Mouse (Mus musculus): Measurements from ENCODE around the gene Fndc4.

Gene Fndc4

DNA sequence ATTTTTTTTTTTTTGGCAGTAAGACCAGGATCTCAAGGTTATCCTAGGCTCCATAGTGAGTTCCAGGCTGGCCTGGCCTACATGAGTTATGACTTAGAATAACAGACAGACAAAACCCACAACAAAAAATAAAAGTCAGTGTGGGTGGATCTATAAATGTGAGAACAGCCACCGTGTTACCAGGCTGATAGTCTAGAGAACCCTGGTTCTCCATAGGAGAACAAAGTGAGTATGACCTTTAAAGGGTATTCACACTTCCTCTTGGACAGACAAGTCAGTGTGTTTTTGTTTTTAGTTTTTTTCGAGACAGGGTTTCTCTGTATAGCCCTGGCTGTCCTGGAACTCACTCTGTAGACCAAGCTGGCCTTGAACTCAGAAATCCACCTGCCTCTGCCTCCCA lies 39.9 kb downstream of the Fndc4 start:
- no peak for DNase-seq

DNA sequence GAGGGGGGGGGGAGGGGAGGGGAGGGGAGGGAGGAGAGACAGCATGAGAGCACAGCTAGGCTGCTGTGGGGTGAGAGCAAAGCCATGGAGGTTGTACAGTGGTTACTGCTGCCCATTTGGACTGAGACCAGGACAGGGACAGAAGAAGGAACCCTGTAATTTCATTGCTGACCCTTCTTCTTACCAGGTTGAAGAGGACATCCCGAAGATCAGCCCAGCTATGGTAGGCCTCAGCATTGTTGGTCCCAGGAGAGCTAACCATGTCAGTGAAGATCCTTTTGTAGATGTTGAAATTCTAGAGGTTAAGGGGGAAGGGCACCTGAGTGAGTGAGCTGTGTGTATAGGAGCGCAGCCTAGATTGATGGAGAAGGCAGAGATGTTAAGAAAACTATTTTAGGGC lies 40.5 kb downstream of the Fndc4 start:
- DNase-seq, result no peak

DNA sequence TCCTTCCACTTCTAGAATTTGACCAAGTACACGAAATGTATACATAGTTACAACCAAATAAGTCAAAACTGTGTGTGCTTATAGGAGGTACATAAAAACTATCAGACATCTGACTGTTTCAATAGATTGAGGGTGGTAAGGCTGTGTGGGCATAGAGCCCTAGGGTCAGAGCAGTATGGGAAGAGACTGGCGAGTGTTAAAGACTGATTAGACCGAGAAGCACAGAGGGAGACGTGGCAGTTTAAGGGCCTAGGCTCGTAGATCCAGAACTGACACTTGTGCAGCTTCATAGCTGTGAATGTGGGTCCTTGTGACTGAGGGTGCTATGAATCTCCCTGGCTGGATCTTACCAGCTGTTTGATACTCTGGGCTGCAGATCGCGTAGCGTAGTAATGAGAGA lies 41.0 kb downstream of the Fndc4 start:
- no peak for DNase-seq

DNA sequence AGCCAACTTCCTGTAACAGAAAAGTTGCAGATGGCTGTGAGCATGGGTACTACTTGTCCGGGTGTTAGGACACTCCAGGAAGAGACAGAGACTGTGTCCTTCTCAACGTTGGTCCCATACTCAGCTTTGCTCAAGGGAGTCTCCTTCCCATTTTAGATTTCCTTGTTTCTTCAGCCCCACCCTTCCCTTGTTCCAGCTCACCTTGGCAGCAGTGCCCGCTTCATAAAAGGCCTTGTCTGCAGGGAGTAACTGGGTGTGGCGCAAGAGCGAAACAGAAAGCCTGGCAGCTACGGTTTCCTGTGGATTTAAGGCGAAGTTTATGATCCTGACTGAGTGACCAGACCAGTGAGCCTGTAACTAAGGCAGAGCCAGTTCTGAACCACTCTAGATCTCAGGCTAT lies 41.4 kb downstream of the Fndc4 start:
- no peak for DNase-seq

DNA sequence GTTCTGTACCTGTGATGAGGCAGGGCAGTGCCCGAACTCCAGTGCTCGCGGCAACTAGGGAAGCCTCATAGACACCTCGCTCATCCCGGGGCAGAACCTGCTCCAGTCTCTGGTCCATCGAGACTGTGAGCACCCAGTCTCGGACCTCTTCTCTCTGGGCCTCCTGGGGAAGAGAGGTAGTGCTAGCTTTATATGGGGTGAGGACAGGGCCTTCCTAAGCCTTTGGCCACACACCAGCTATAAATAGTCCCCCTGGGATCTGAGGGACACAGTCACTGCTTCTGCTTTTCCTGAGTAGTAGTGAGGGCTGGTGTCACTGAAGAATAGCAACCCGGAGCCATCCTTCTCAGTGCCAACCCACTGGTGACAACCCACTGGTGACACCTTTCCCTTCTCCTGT lies 42.1 kb downstream of the Fndc4 start:
- DNase-seq, result no peak

DNA sequence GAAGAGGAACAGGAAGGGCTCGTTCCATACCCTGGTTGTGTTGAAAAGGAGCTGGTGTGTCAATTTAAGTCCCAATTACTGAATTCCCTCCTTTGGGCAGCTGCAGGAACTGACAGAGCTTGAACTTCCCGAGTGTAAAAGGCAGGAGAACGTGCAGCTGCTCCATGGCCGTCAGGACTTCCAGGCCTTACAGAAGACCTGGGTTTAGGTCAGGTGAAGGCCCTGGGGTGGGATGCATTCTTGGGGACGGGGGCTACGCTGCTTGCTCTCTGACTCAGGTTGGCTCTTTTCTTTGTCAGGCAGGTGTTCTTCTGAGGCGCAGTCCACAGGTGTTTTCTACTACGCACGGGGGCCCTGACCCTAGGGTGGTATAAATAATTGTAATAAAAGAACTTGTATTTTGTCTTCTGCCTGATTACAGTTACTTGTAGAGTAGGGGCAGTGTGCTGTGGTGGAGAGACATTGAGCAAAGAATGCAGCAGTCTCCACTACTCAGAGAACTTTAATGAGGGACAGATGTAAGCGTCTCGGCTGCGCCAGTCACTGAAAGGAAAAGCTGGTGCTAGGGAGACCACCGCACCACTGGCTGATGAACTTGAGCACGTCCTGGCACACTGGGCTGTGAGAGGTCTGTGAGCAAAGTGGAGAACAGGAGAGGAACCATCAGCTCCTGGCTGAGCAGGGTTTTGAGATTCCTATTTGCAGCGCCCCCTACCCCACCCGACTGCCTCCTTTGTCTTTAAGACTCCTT lies 42.9 kb downstream of the Fndc4 start:
- DNase-seq, result no peak

DNA sequence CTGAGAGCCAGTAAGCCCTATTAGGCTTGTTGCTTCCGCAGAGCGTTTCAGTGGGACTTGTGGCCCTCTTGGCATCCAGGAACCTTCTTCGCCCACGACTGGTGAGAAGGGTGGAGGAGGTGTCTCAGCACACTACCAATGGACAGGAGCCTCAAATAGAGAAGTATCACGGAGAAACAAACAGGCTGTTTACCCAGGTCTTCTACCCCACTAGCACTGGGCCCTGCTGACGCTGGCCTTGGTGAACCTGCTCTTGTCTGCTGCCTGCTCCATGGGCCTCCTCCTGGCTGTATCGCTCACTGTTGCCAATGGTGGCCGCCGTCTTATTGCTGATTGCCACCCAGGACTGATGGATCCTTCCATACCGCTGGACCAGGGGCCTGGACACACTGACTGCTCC lies 43.7 kb downstream of the Fndc4 start:
- no peak for DNase-seq

DNA sequence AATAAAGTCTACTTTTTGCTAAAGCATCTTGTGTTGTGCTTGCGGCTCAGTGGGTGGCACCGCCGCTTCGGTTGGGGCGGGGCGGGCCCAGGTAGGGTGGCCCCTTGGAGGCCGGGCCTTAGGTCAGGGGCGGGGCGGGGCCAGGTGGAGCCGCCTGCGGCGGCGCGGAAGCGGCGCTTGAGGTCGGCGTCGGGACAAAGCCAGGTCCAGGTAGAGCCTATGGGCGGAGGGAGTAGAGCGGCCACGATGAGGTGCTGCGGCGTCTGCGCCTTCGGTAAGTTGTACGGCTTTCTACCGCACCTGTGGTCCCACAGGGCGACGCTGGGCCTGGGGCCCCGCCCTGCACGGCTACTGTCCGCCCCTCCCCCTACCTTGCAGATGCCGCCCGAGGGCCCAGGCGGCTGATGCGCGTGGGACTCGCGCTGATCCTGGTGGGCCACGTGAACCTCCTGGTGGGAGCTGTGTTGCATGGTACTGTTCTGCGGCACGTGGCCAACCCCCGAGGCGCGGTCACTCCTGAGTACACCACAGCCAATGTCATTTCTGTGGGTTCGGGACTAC lies 44.3 kb downstream of the Fndc4 start, which contains the start of gene Krtcap3:
Krtcap3 (plus strand) TSS at position 151 of the 561 bp plus-strand sequence.
- DNase-seq, result peak; percentile 42

DNA sequence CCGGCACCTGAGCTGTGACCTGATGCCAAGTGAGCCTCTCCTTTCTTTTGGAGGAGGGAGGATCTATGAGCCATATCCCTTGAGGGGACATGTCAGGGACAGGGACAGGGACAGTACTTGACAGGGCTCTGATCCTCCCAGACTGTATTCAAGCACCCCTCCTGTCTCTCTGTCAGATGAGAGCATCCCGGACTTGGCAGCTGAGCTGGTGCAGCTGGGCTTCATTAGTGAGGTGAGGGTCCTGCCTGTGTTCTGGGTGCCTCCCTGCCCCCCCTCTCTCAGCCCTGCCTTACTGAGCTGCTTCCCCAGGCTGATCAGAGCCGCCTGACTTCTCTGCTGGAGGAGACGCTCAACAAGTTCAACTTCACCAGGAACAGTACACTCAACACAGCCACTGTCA lies 45.2 kb downstream of the Fndc4 start:
- no peak for DNase-seq
